Mouse (Mus musculus) MEL (cell line): ENCODE measurements around the gene Rilpl1. TPM values are rescaled to one million over a fixed set of nuclear protein-coding genes. Genes with fewer than 3 reads are reported as not detected.

Experiments
- DNase-seq: peaks from one replicate; pipeline ENCODE4 v3.0.0; 2011; ENCODE audit warnings: low read depth, low spot score
- H3K27ac ChIP-seq: 2 replicates; pipeline ENCODE4 v1.5.1; 2012; ENCODE audit warnings: low read depth, mild to moderate bottlenecking, control low read depth, low read length, moderate library complexity; ENCODE audit not compliant: control insufficient read depth
- H3K27me3 ChIP-seq, 2 experiments: fragments of 150-350 bp in 1 of 2; sonication (generic) in 1 of 2; 2 replicates each; pipeline ENCODE4 v1.6.1; 2012; ENCODE audit warnings: low read length in 2 of 2, mild to moderate bottlenecking in 2 of 2, improper control_type of control experiment in 1 of 2, moderate library complexity in 1 of 2; ENCODE audit not compliant: insufficient read depth in 2 of 2, control insufficient read depth in 1 of 2
- H3K36me3 ChIP-seq, 2 experiments: 2 replicates each; pipeline ENCODE4 v1.6.1; 2012 to 2014; ENCODE audit warnings: low read length in 2 of 2, improper control_type of control experiment in 1 of 2, inconsistent platforms in 1 of 2, mild to moderate bottlenecking in 1 of 2; ENCODE audit not compliant: insufficient read depth in 2 of 2, control insufficient read depth in 1 of 2
- H3K4me1 ChIP-seq, 2 experiments: fragments of 150-350 bp in 1 of 2; sonication (generic) in 1 of 2; 2 replicates each; pipeline ENCODE4 v1.6.1; 2012; ENCODE audit warnings: low read length in 2 of 2, improper control_type of control experiment in 1 of 2, mild to moderate bottlenecking in 1 of 2; ENCODE audit not compliant: insufficient read depth in 2 of 2, control insufficient read depth in 1 of 2
- H3K4me3 ChIP-seq, 2 experiments: fragments of 150-350 bp in 1 of 2; sonication (generic) in 1 of 2; 2 replicates each; pipeline ENCODE4 v1.5.1; 2012; ENCODE audit warnings: low read depth in 2 of 2, low read length in 2 of 2, mild to moderate bottlenecking in 2 of 2, moderate library complexity in 2 of 2, control low read depth in 1 of 2, improper control_type of control experiment in 1 of 2; ENCODE audit not compliant: control insufficient read depth in 1 of 2, insufficient read depth in 1 of 2
- H3K79me2 ChIP-seq: 2 replicates; pipeline ENCODE4 v1.6.1; 2012; ENCODE audit warnings: mild to moderate bottlenecking, low read length, moderate library complexity; ENCODE audit not compliant: control insufficient read depth, poor library complexity, insufficient read depth
- H3K9ac ChIP-seq: 2 replicates; pipeline ENCODE4 v1.6.1; 2012; ENCODE audit warnings: low read depth, mild to moderate bottlenecking, control low read depth, low read length, moderate library complexity; ENCODE audit not compliant: control insufficient read depth, poor library complexity, severe bottlenecking
- H3K9me3 ChIP-seq: fragments of 150-350 bp; sonication (generic); replicated peaks from 2 replicates; pipeline ENCODE4 v1.6.1; 2012; ENCODE audit warnings: mild to moderate bottlenecking, low read length, improper control_type of control experiment, moderate library complexity; ENCODE audit not compliant: insufficient read depth
- BHLHE40 ChIP-seq: IDR thresholded peaks from 2 replicates; pipeline ENCODE4 v1.6.1; 2012; ENCODE audit warnings: low read depth, mild to moderate bottlenecking, inconsistent platforms, low read length, improper control_type of control experiment, borderline replicate concordance
- CHD1 ChIP-seq: IDR thresholded peaks from 2 replicates; pipeline ENCODE4 v1.6.1; 2012; ENCODE audit warnings: low read depth, mild to moderate bottlenecking, inconsistent platforms, low read length, improper control_type of control experiment
- CHD2 ChIP-seq: IDR thresholded peaks from 2 replicates; pipeline ENCODE4 v1.6.1; 2011; ENCODE audit warnings: low read length, improper control_type of control experiment
- E2F4 ChIP-seq: IDR thresholded peaks from 2 replicates; pipeline ENCODE4 v1.6.1; 2011; ENCODE audit warnings: low read depth, low read length, improper control_type of control experiment, borderline replicate concordance
- ELF1 ChIP-seq: IDR thresholded peaks from 2 replicates; pipeline ENCODE4 v1.6.1; 2014; ENCODE audit warnings: low read depth, mild to moderate bottlenecking, inconsistent platforms, low read length, improper control_type of control experiment, moderate library complexity
- ETS1 ChIP-seq: IDR thresholded peaks from 2 replicates; pipeline ENCODE4 v1.6.1; 2012; ENCODE audit warnings: low read depth, mild to moderate bottlenecking, inconsistent platforms, low read length, improper control_type of control experiment, moderate library complexity
- GATA1 ChIP-seq: IDR thresholded peaks from 2 replicates; pipeline ENCODE4 v1.6.1; 2011; ENCODE audit warnings: low read depth, low read length, improper control_type of control experiment
- HCFC1 ChIP-seq: IDR thresholded peaks from 2 replicates; pipeline ENCODE4 v1.6.1; 2012; ENCODE audit warnings: low read depth, mild to moderate bottlenecking, inconsistent platforms, low read length, improper control_type of control experiment, moderate library complexity
- MAFK ChIP-seq: IDR thresholded peaks from 2 replicates; pipeline ENCODE4 v1.6.1; 2011; ENCODE audit warnings: low read depth, mild to moderate bottlenecking, low read length, improper control_type of control experiment, borderline replicate concordance
- MAX ChIP-seq: IDR thresholded peaks from 2 replicates; pipeline ENCODE4 v1.6.1; 2011; ENCODE audit warnings: low read length, improper control_type of control experiment
- MAZ ChIP-seq: IDR thresholded peaks from 2 replicates; pipeline ENCODE4 v1.6.1; 2012; ENCODE audit warnings: low read depth, mild to moderate bottlenecking, inconsistent platforms, low read length, improper control_type of control experiment
- MXI1 ChIP-seq: IDR thresholded peaks from 2 replicates; pipeline ENCODE4 v1.6.1; 2011; ENCODE audit warnings: mild to moderate bottlenecking, low read depth, low read length, improper control_type of control experiment
- MYC ChIP-seq: IDR thresholded peaks from 2 replicates; pipeline ENCODE4 v1.6.1; 2011; ENCODE audit warnings: low read depth, mild to moderate bottlenecking, low read length, improper control_type of control experiment, moderate library complexity
- NELFE ChIP-seq: IDR thresholded peaks from 2 replicates; pipeline ENCODE4 v1.6.1; 2011; ENCODE audit warnings: low read depth, low read length, improper control_type of control experiment
- NRF1 ChIP-seq: IDR thresholded peaks from 2 replicates; pipeline ENCODE4 v1.6.1; 2014; ENCODE audit warnings: low read depth, mild to moderate bottlenecking, inconsistent platforms, low read length, improper control_type of control experiment, moderate library complexity; ENCODE audit not compliant: poor library complexity, insufficient read depth, severe bottlenecking
- POLR2A ChIP-seq, 2 experiments: IDR thresholded peaks; 2 replicates each; pipeline ENCODE4 v1.6.1; 2011 to 2012; ENCODE audit warnings: low read length in 2 of 2, mild to moderate bottlenecking in 2 of 2, control low read depth in 1 of 2, improper control_type of control experiment in 1 of 2, low read depth in 1 of 2, moderate library complexity in 1 of 2; ENCODE audit not compliant: control insufficient read depth in 1 of 2, insufficient read depth in 1 of 2, poor library complexity in 1 of 2
- POLR2AphosphoS2 ChIP-seq: IDR thresholded peaks from 2 replicates; pipeline ENCODE4 v1.6.1; 2011; ENCODE audit warnings: low read length, improper control_type of control experiment
- POLR2AphosphoS5 ChIP-seq: IDR thresholded peaks from 2 replicates; pipeline ENCODE4 v1.6.1; 2012; ENCODE audit warnings: low read depth, borderline replicate concordance, mild to moderate bottlenecking, inconsistent platforms, low read length, moderate library complexity, mixed read lengths
- RAD21 ChIP-seq: IDR thresholded peaks from 2 replicates; pipeline ENCODE4 v1.6.1; 2011; ENCODE audit warnings: mild to moderate bottlenecking, low read depth, low read length, improper control_type of control experiment
- SIN3A ChIP-seq: IDR thresholded peaks from 2 replicates; pipeline ENCODE4 v1.6.1; 2012; ENCODE audit warnings: low read length, improper control_type of control experiment, inconsistent platforms
- SMC3 ChIP-seq: IDR thresholded peaks from 2 replicates; pipeline ENCODE4 v1.6.1; 2011; ENCODE audit warnings: low read depth, low read length, improper control_type of control experiment
- TBP ChIP-seq: IDR thresholded peaks from 2 replicates; pipeline ENCODE4 v1.8.0; 2011; ENCODE audit warnings: low read depth, low read length, improper control_type of control experiment
- TCF12 ChIP-seq: IDR thresholded peaks from 2 replicates; pipeline ENCODE4 v1.6.1; 2014; ENCODE audit warnings: low read depth, mild to moderate bottlenecking, inconsistent platforms, low read length, improper control_type of control experiment, moderate library complexity
- UBTF ChIP-seq: IDR thresholded peaks from 2 replicates; pipeline ENCODE4 v1.6.1; 2012; ENCODE audit warnings: low read depth, mild to moderate bottlenecking, inconsistent platforms, low read length, improper control_type of control experiment, moderate library complexity, borderline replicate concordance; ENCODE audit not compliant: insufficient read depth
- USF2 ChIP-seq, 2 experiments: IDR thresholded peaks; 2 replicates each; pipeline ENCODE4 v1.6.1; 2011 to 2012; ENCODE audit warnings: improper control_type of control experiment in 2 of 2, low read length in 2 of 2, borderline replicate concordance in 1 of 2, inconsistent platforms in 1 of 2, low read depth in 1 of 2, mild to moderate bottlenecking in 1 of 2; ENCODE audit not compliant: insufficient read depth in 1 of 2
- ZC3H11A ChIP-seq: IDR thresholded peaks from 2 replicates; pipeline ENCODE4 v1.6.1; 2012; ENCODE audit warnings: low read depth, mild to moderate bottlenecking, inconsistent platforms, low read length, improper control_type of control experiment
- ZKSCAN1 ChIP-seq: IDR thresholded peaks from 2 replicates; pipeline ENCODE4 v1.6.1; 2012; ENCODE audit warnings: low read depth, mild to moderate bottlenecking, inconsistent platforms, low read length, improper control_type of control experiment, moderate library complexity
- ZMIZ1 ChIP-seq: IDR thresholded peaks from 2 replicates; pipeline ENCODE4 v1.6.1; 2012; ENCODE audit warnings: low read depth, mild to moderate bottlenecking, inconsistent platforms, low read length, improper control_type of control experiment, moderate library complexity
- ZNF384 ChIP-seq: IDR thresholded peaks from 2 replicates; pipeline ENCODE4 v1.6.1; 2012; ENCODE audit warnings: low read depth, mild to moderate bottlenecking, inconsistent platforms, low read length, improper control_type of control experiment
- polyA plus RNA-seq, 2 experiments: library from polyadenylated mRNA; stranded (reverse) in 1 of 2; unstranded in 1 of 2; fragments of >175 nt in 1 of 2; fragments of >200 nt in 1 of 2; gene quantifications; 2 replicates each; pipeline versions ENCODE4 v1.2.1 to v1.2.4; 2012; ENCODE audit warnings: low replicate concordance in 2 of 2, low read depth in 1 of 2; ENCODE audit not compliant: insufficient read length in 2 of 2, insufficient read depth in 1 of 2, missing spikeins in 1 of 2
- total RNA-seq: library from RNA; depleted of rRNA; stranded (reverse); fragments of 300-350 nt; gene quantifications from 2 replicates; pipeline ENCODE4 v1.2.3, GENCODE M21; 2012

Gene Rilpl1
- total and polyA plus RNA-seq, 3 experiments = 5.7 to 8.6 TPM; not detected in 1

DNA sequence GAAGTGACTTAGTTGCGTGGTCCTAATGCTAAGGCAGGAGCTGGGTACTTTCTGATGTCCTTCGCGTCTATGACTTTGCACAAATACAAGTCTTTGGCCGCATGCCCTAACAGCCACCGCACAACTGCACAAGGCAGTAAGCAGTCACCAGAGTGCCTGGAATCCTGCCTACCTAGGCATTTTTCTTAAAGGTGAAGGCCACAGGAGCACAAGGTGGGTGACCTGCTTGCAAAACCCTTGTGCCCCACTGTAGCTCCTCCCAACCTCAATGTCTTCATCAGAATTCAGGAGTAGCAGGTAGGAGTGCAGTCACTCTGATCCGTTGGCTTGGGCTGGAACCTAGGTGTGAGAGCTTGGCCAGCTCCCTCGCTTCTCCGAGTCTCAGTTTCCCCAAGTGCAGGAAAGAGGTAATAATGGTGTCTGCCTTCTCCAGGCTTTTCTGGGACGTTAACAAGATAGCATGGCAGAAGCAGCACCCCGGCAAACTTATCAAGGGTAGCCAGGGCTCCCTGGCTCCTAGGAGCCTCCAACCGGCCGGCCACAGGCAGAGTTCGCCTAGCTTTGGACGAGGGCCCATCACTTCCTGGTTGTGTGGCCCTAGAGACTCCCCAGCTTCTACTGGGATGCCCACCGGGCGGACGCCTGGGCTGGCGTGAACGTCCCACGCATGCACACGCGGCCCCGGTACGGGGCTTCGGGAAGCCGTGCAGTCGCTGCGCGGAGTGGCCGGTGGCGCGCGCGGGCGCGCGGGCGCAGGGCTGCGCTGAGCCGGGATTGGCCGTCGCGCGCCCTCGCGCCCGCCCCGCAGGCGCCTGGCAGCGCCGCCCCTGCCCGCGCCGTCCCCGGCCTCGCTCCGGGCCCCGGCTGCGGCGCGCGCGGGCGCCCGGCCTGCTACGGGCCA, 86.3 kb downstream of the Rilpl1 start:
- Histone ChIP-seq H3K4me3 (peak overlapping the region; percentile 78 to 89), H3K79me2 (peaks cover 58% of the 10 kb centered on the region), H3K9ac (peak overlapping the region; percentile 98), H3K27me3 (no peaks in the 10 kb centered on the region), H3K4me1 (peaks cover 8 to 32% of the 10 kb centered on the region in 2 experiments), H3K9me3 (no peaks in the 10 kb centered on the region), H3K36me3 (peaks cover 20 to 49% of the 10 kb centered on the region in 2 experiments), H3K27ac (peak overlapping the region; percentile 75)
- DNase-seq = peak; percentile 87
- TF ChIP-seq TCF12 (peak; percentile 28; the same call in 1 of the 2 replicates), CHD1 (no peak), NELFE (peak; percentile 75), BHLHE40 (no peak), UBTF (no peak), ZMIZ1 (peak; percentile 41), ZKSCAN1 (no peak), MXI1 (peak; percentile 74), MAZ (no peak), POLR2AphosphoS5 (no peak), MAX (peak; percentile 42), POLR2A (IDR thresholded peaks at IDR 0.05; ENCODE audit: control insufficient read depth in 1 of 2, insufficient read depth in 1 of 2, low read depth in 1 of 2, low read length in 2 of 2, poor library complexity in 1 of 2) (peak; percentile 79 to 83; a peak in 3 of 4 replicates), USF2 (IDR thresholded peaks at IDR 0.05; ENCODE audit: borderline replicate concordance in 1 of 2, insufficient read depth in 1 of 2, low read depth in 1 of 2, low read length in 2 of 2) (no peak), E2F4 (no peak), CHD2 (no peak), SMC3 (no peak), ZC3H11A (no peak), MAFK (0 out of 2 replicates have a peak, but pooled peaks have one; percentile 67), ELF1 (0 out of 2 replicates have a peak, but pooled peaks have one; percentile 45), RAD21 (no peak), GATA1 (no peak), POLR2AphosphoS2 (peak; percentile 85; the same call in 1 of the 2 replicates), SIN3A (peak; percentile 63), NRF1 (peak; percentile 66), HCFC1 (peak; percentile 51; the same call in 1 of the 2 replicates), TBP (no peak), MYC (peak; percentile 12; the same call in 1 of the 2 replicates), ZNF384 (no peak), ETS1 (peak; percentile 30; the same call in 1 of the 2 replicates)
